Mouse (Mus musculus) heart, embryonic 10.5 days (tissue): ENCODE measurements around the gene Hypk. TPM values are rescaled to one million over a fixed set of nuclear protein-coding genes. Genes with fewer than 3 reads are reported as not detected.
A peak's percentile ranks its signal among the peaks of the same experiment; 100 is the strongest.

Experiments
- DNase-seq: peaks from one replicate; pipeline ENCODE4 v3.0.0-alpha.2; 2017; ENCODE audit warnings: low spot score
- H3K27ac ChIP-seq: fragments of 300-500 bp; sonication (generic); 2 replicates; pipeline ENCODE4 v1.5.1; 2016; ENCODE audit warnings: mild to moderate bottlenecking
- H3K27me3 ChIP-seq: fragments of 300-500 bp; sonication (generic); 2 replicates; pipeline ENCODE4 v1.6.1; 2016; ENCODE audit warnings: mild to moderate bottlenecking; ENCODE audit not compliant: poor library complexity, insufficient read depth, severe bottlenecking
- H3K36me3 ChIP-seq: fragments of 300-500 bp; sonication (generic); 2 replicates; pipeline ENCODE4 v1.6.1; 2016; ENCODE audit warnings: mild to moderate bottlenecking, moderate library complexity
- H3K4me1 ChIP-seq: fragments of 300-500 bp; sonication (generic); 2 replicates; pipeline ENCODE4 v1.6.1; 2016; ENCODE audit warnings: mild to moderate bottlenecking
- H3K4me3 ChIP-seq: fragments of 300-500 bp; sonication (generic); 2 replicates; pipeline ENCODE4 v1.5.1; 2016; ENCODE audit warnings: mild to moderate bottlenecking, moderate library complexity
- H3K9me3 ChIP-seq: fragments of 300-500 bp; sonication (generic); 2 replicates; pipeline ENCODE4 v1.6.1; 2016; ENCODE audit warnings: mild to moderate bottlenecking, moderate library complexity
- WGBS: fragments of 180-500 bp; shearing (Covaris S2); methylation state at CpG from one replicate; pipeline ENCODE4 v1.1.7; 2016; 5-methylcytosine and 5-hydroxymethylcytosine counted together
- polyA plus RNA-seq: library from polyadenylated mRNA; unstranded; fragments of >200 nt; fragmentation: Nextera tagmentation; extraction: Ambion mirVana; gene quantifications from 2 replicates; pipeline ENCODE4 v1.2.1, GENCODE M21; 2016

Hypk gene
- polyA plus RNA-seq, result 139 and 162 TPM in 2 replicates

DNA sequence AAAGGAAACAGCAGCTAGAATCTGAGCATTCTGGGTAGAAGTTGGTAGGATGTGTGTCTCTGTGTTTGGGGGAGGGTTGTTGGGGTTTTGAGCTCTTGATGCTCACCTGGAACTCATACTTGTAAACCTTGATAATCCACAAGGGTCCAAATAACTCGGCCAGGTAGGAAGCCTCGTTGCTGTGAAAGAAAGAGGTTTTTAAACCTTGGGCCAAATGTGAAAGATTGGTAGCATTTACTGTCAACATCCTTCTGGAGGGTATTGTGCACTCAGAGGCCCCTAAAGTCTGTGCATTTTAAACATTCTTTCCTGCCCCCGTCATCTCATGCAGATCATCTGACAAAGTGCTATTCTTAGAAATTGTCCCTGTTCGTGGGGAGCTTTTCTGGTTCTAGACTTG is at the start of gene Hypk:
Gene Hypk (plus strand): TSS at position 301 of the 400 bp plus-strand sequence.
- H3K4me1 ChIP-seq, result peaks cover 51% of the 10 kb centered on the region
- no peak for DNase-seq
- H3K4me3 ChIP-seq, result peak within 1 kb of the TSS; percentile 22; the same call in 1 of the 2 replicates
- no peaks in the 10 kb centered on the region for H3K9me3 ChIP-seq
- peaks cover 36% of the 10 kb centered on the region for H3K36me3 ChIP-seq
- no peaks in the 10 kb centered on the region for H3K27me3 ChIP-seq
- 62% methylated on average over 4 of the region's 4 CpGs for WGBS
- peak within 1 kb of the TSS; percentile 49 for H3K27ac ChIP-seq

DNA sequence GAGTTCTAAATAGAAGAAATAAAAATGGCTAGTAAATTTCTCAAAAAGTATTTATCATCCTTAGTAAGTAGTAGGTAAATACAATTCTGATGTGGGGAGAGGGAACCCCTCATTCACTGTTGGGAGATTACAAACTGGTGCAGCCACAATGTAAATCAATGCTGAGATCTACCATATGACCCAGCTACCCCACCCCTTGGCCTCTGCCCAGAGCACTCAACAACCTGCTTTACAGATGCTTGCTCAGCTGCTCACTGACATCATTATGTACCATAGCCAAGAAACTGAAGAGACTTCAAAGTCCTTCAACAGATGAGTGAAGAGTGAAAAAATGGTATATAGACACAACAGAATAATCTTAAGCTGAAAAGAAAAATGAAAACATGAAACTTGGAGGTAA is 49.8 kb upstream of the Hypk start:
- Histone ChIP-seq H3K4me1 (no peaks in the 10 kb centered on the region), H3K9me3 (no peaks in the 10 kb centered on the region), H3K27ac (no peak overlapping the region), H3K4me3 (no peak overlapping the region), H3K36me3 (no peaks in the 10 kb centered on the region), H3K27me3 (no peaks in the 10 kb centered on the region)
- no peak for DNase-seq

DNA sequence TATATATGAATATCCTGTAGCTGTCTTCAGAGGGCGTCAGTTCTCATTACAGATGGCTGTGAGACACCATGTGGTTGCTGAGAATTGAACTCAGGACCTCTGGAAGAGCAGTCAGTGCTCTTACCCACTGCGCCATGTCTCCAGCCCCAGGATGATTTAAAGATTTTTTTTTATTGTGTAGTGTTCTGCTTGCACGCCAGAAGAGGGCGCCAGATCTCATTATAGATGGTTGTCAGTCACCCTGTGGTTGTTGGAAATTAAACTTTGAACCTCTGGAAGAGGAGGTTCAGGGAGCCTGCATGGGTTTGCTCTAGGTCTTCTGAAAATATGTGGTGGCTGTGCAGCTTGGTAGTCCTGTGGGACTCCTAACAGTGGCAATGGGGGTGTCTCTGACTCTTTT is 44.9 kb upstream of the Hypk start:
- no peaks in the 10 kb centered on the region for H3K36me3 ChIP-seq
- no peak overlapping the region for H3K27ac ChIP-seq
- no peak overlapping the region for H3K4me3 ChIP-seq
- no peak for DNase-seq
- H3K27me3 ChIP-seq, result no peaks in the 10 kb centered on the region
- WGBS, result 31% methylated on average over 4 of the region's 4 CpGs
- H3K9me3 ChIP-seq, result no peaks in the 10 kb centered on the region
- 0 out of 2 replicates have a peak, but pooled peaks cover 1% of the 10 kb centered on the region for H3K4me1 ChIP-seq

DNA sequence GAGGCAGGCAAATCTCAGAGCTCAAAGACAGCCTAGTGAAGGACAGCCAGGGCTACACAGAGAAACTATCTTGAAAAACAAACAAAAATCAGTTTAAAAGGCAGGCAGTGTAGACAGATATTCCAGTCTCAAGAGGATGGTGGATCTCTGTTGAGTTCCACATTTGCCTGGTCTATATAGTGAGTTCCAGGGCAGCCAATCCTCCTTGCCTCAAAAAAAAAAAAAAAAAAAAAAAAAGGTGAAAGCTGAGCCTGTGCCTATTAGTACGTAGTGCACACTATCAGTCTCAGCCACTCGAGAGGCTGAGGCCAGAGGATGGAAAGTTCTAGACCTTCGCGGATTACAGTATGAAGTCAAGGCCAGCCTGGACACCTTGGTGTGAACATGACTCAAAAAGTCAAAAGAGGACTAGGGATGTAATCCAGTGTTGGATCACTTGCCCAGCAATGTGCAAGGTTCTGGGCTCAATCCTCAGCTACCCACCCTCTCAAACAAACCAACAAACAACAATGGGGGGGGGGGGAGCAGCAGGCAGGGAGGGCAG is 40.2 kb upstream of the Hypk start:
- 9% methylated on average over 4 of the region's 4 CpGs for WGBS
- peaks cover 18% of the 10 kb centered on the region for H3K36me3 ChIP-seq
- no peak for DNase-seq
- H3K27me3 ChIP-seq, result no peaks in the 10 kb centered on the region
- H3K27ac ChIP-seq, result peak overlapping the region; percentile 99
- H3K4me3 ChIP-seq, result peak overlapping the region; percentile 99
- H3K4me1 ChIP-seq, result peaks cover 24% of the 10 kb centered on the region; the same call in 1 of the 2 replicates
- H3K9me3 ChIP-seq, result no peaks in the 10 kb centered on the region

DNA sequence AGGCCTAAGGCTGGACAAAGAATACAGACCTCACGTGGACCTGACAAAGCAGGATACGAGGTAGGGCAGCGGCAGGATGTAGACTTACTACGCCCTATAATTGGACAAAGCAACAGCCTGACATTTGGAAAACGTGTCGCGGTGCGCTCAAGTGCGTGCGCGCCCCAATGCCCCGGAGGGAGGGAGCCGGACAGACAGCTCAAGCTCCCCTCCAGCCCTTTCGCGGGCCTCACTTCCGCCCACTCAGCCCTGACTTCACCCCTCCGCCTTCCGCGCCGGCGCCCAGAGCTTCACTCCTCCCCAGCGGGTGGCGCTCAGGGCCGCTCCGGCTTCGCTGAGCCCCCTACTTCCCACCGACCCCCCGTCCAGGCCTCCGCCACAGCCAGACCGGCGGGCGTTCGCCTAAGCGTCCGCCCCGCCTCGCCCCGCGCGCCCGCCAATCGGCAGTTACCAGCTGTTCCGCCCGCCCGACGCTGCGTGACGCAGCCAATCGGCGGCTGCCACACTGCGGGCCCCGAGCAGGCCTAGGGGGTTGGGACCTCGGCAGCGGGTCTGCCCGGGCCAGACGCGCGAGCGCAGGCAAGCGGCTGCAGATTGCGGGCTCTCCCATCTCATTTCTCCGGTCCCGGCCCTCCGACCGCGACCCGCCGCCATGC is 39.6 kb upstream of the Hypk start, which contains the start of the genes Pdia3 and Catsper2:
Gene Pdia3 (plus strand): TSS at position 389 of the 656 bp plus-strand sequence.
Gene Catsper2 (minus strand): TSS at position 406 of the 656 bp plus-strand sequence.
- H3K4me1 ChIP-seq, result peaks cover 24% of the 10 kb centered on the region; the same call in 1 of the 2 replicates
- DNase-seq, result peak; percentile 99
- H3K36me3 ChIP-seq, result peaks cover 24% of the 10 kb centered on the region
- peak within 1 kb of the TSS; percentile 99 for H3K4me3 ChIP-seq
- no peaks in the 10 kb centered on the region for H3K27me3 ChIP-seq
- no peaks in the 10 kb centered on the region for H3K9me3 ChIP-seq
- peak within 1 kb of the TSS; percentile 99 for H3K27ac ChIP-seq
- under 1% methylated on average over 68 of the region's 68 CpGs for WGBS

DNA sequence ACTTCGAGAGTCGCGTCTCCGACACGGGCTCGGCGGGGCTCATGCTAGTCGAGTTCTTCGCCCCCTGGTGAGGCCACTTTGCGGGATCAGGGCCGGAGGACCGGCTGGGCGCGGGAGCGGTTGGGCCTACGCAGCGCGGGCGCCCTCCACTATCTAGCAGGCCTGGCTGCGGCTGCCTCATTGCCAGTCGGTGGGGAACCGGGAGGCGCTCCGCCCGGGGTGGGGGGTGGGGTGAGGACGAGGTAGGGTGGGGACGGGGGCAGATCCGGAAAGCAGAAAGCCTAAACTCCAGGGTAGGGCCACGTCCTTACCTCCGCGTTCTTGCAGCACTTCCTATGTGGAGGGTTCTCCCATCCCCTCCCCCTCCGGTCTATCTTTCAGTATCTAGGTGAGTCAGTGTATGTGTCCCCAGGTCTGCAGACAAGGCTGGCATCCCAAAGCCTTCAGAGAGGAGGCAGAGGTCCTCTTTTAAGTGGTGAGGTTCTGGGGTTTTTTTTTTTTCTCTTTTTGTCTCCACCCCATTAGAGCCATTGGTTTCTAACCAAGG is 38.9 kb upstream of the Hypk start:
- under 1% methylated on average over 32 of the region's 32 CpGs for WGBS
- peak; percentile 84 for DNase-seq
- peak overlapping the region; percentile 99 for H3K4me3 ChIP-seq
- H3K4me1 ChIP-seq, result peaks cover 24% of the 10 kb centered on the region; the same call in 1 of the 2 replicates
- no peaks in the 10 kb centered on the region for H3K27me3 ChIP-seq
- H3K27ac ChIP-seq, result peak overlapping the region; percentile 99
- H3K36me3 ChIP-seq, result peaks cover 31% of the 10 kb centered on the region
- H3K9me3 ChIP-seq, result no peaks in the 10 kb centered on the region

DNA sequence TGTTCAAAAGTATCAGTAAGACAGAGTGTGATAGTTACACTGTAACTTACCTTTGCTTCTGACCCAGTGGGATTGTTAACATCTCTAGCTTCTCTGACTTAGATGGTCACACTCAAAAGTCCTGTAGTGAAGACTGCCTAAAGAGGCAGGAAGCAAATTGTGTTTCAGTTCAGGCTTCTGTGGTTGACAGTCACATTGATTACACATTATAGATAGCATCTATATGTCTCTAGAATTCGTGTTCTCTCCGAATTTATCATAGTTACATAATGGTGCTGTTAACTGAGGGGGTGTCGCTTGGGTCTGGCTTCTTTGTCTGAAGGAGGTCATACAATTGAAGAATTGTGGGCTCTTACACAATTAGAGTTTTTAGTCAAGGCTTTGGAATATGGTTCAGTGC is 38.0 kb upstream of the Hypk start:
- peak overlapping the region; percentile 99 for H3K4me3 ChIP-seq
- H3K27ac ChIP-seq, result 0 out of 2 replicates have a peak overlapping the region, but pooled peaks have one; percentile 99
- H3K9me3 ChIP-seq, result no peaks in the 10 kb centered on the region
- no peak for DNase-seq
- no peaks in the 10 kb centered on the region for H3K27me3 ChIP-seq
- peaks cover 24% of the 10 kb centered on the region; the same call in 1 of the 2 replicates for H3K4me1 ChIP-seq
- WGBS, result 51% methylated on average over 3 of the region's 3 CpGs
- H3K36me3 ChIP-seq, result peaks cover 38% of the 10 kb centered on the region

DNA sequence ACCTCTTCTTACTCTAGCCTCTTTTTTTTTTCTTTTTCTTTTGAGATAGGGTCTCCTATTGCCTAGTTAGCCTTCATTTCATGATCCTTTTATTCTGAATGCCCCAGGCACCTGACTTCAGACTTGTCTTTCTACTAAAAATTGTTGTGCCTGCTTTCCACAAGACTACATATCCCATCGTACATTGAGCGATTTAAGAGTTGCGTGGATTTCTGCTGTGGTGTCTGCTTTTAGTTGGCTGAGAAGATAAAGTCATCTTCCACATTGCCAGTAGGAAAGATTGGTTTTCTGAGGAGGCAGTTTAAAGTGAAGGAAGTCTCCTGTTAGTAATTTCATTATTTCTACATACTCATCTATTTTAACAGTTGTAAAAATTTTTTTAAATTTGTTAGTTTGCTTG is 37.5 kb upstream of the Hypk start:
- peaks cover 24% of the 10 kb centered on the region; the same call in 1 of the 2 replicates for H3K4me1 ChIP-seq
- DNase-seq, result no peak
- no peaks in the 10 kb centered on the region for H3K9me3 ChIP-seq
- WGBS, result 78% methylated on average over 3 of the region's 3 CpGs
- no peak overlapping the region for H3K27ac ChIP-seq
- H3K27me3 ChIP-seq, result no peaks in the 10 kb centered on the region
- H3K36me3 ChIP-seq, result peaks cover 40% of the 10 kb centered on the region
- H3K4me3 ChIP-seq, result peak overlapping the region; percentile 99

DNA sequence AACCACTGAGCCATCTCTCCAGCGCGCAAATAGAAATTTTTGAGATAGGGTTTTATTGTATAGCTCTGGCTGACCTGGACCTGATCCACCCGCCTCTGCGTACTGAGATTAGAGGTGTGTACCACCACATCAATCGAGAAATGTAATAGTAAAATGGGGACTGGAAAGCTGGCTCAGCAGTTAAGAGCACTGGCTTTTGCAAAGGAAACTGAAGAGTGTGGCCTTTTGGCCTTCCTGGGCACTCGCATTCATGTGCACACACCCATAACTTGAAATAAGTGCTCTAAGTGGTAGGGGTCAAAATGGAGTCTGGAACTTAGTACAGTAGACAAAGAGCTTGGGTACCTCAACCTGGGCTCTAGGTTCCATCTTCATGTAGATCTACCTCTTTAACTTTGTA is 36.7 kb upstream of the Hypk start:
- H3K9me3 ChIP-seq, result no peaks in the 10 kb centered on the region
- DNase-seq, result no peak
- H3K4me1 ChIP-seq, result peaks cover 24% of the 10 kb centered on the region; the same call in 1 of the 2 replicates
- H3K27me3 ChIP-seq, result no peaks in the 10 kb centered on the region
- 88% methylated on average over 6 of the region's 6 CpGs for WGBS
- H3K27ac ChIP-seq, result no peak overlapping the region
- 0 out of 2 replicates have a peak overlapping the region, but pooled peaks have one; percentile 15 for H3K4me3 ChIP-seq
- H3K36me3 ChIP-seq, result peaks cover 47% of the 10 kb centered on the region

DNA sequence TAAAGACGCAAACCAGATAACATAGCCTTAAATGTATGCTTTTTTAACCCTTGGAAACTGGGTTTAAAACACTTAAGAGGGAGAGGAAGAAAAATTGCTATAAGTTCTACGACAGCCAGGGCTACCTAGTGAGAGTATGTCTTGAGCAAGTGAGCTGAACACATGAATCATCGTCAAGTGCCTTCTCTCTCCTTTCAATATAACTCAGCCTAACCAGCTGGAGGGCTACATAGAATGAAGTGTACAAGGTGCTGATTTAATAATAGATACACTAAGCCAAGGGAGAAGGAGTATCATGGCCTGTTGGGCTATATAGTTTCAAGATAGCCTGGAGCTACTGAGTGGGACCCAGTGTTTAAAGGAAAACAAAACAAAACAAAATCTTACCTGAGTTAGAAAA is 34.6 kb upstream of the Hypk start:
- Histone ChIP-seq H3K4me1 (peaks cover 20% of the 10 kb centered on the region; the same call in 1 of the 2 replicates), H3K4me3 (no peak overlapping the region), H3K9me3 (no peaks in the 10 kb centered on the region), H3K27ac (no peak overlapping the region), H3K36me3 (peaks cover 67% of the 10 kb centered on the region), H3K27me3 (no peaks in the 10 kb centered on the region)
- WGBS, result 90% methylated on average over 3 of the region's 3 CpGs
- no peak for DNase-seq

DNA sequence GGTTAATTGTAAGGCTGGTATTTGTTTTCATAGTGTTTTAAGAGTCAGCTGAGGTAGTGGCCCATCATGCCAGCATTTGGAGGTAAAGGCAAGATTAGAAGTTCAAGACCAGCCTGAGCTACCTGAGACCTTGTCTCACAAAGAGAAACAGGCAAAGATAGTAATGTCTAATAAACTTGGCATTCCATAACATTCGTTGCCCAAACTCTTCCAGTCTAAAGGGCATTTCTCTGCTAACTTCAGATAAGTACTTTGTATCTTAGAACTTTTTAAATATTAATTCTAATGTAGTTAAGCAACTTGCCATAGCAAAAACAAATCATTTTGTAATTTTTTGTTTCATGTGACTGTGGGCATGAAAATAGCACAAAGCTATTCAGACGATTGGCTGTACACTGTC is 29.9 kb upstream of the Hypk start:
- Histone ChIP-seq H3K36me3 (peaks cover 92% of the 10 kb centered on the region), H3K27ac (no peak overlapping the region), H3K9me3 (no peaks in the 10 kb centered on the region), H3K4me1 (no peaks in the 10 kb centered on the region), H3K27me3 (no peaks in the 10 kb centered on the region), H3K4me3 (no peak overlapping the region)
- 92% methylated on average over 2 of the region's 2 CpGs for WGBS
- DNase-seq, result no peak

DNA sequence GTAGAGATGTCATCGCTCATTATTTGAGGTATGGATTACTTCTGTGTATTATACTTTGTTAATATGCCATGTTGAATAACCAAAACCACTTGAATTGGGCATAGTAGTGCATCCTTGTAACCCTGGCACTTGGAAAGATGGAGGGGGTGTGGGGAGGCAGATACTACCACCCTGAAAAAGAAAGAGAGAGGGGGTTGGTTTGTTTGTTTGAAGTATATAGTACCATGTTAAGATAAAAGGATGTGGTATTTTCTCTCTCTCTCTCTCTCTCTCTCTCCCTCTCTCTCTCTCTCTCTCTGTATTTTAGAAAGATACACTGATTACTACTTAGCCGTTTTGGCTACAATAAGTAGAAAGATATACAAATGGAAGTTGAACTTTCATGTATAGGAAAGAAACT is 27.2 kb upstream of the Hypk start:
- 88% methylated on average over 2 of the region's 2 CpGs for WGBS
- H3K27ac ChIP-seq, result no peak overlapping the region
- no peak overlapping the region for H3K4me3 ChIP-seq

DNA sequence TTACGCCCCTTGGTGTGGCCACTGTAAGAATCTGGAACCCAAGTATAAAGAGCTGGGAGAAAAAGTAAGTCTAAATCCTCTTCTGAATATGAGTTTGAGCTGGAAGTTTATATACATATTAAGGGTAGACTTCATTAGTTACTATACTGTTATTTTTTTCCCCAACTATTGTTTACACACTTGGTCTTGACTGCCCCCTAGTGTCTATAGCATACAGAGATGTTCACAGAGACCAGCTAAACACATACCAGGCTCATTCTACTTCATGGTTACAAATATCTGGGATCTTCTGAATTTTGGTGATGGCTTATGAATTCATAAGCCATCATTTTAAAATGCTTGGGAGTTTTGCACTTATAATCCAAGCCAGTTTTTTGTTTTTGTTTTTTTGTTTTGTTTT is 18.2 kb upstream of the Hypk start:
- H3K27me3 ChIP-seq, result no peaks in the 10 kb centered on the region
- DNase-seq, result no peak
- no peak overlapping the region for H3K4me3 ChIP-seq
- no peak overlapping the region for H3K27ac ChIP-seq
- 87% methylated on average over 1 of the region's 1 CpGs for WGBS
- no peaks in the 10 kb centered on the region for H3K9me3 ChIP-seq
- no peaks in the 10 kb centered on the region for H3K4me1 ChIP-seq
- H3K36me3 ChIP-seq, result peaks cover 95% of the 10 kb centered on the region

More for the DNA sequence above, 27.2 kb upstream of the Hypk start:
- Histone ChIP-seq H3K9me3 (no peaks in the 10 kb centered on the region), H3K4me1 (no peaks in the 10 kb centered on the region), H3K36me3 (peaks cover 96% of the 10 kb centered on the region), H3K27me3 (no peaks in the 10 kb centered on the region)
- no peak for DNase-seq
